Mouse (Mus musculus) layer of hippocampus, postnatal 10 days (tissue): ENCODE measurements around the gene Csnk2b. TPM values are rescaled to one million over a fixed set of nuclear protein-coding genes. Genes with fewer than 3 reads are reported as not detected.

Experiments used
- DNase-seq, 2 experiments: peaks; one replicate each; pipeline ENCODE4 v3.0.0; 2021; ENCODE audit warnings: low spot score in 2 of 2
- total RNA-seq, 2 experiments: library from RNA; stranded (reverse); gene quantifications; 2 replicates each; pipeline ENCODE4 v1.2.3; 2021

Csnk2b gene
- total RNA-seq, 2 experiments from 2014 or later = 178 to 202 TPM

- DNase-seq = no peak
Observed at GRCm38 (mm10) chr17:35090166-35090932, 31.5 kb downstream of the Csnk2b start.

GRCm38 (mm10) chr17:35088825-35089644 lies 32.8 kb downstream of the Csnk2b start, which contains the start of gene Abhd16a:
Gene Abhd16a, plus strand, starts transcription at chr17:35089263.
- peak; percentile 94 to 95 for DNase-seq

GRCm38 (mm10) chr17:35088151-35088550 lies 33.7 kb downstream of the Csnk2b start:
- DNase-seq = no peak

GRCm38 (mm10) chr17:35085208-35085865 lies 36.5 kb downstream of the Csnk2b start, which contains the start of gene Ly6g6f:
Gene Ly6g6f, minus strand, starts transcription at chr17:35085610.
- no peak for DNase-seq

GRCm38 (mm10) chr17:35083929-35084497 lies 37.8 kb downstream of the Csnk2b start:
- DNase-seq = no peak

- no peak for DNase-seq
Observed at GRCm38 (mm10) chr17:35082841-35083576, 38.8 kb downstream of the Csnk2b start.

- no peak for DNase-seq
Observed at GRCm38 (mm10) chr17:35080710-35081109, 41.1 kb downstream of the Csnk2b start.

- no peak for DNase-seq
Observed at GRCm38 (mm10) chr17:35080248-35080647, 41.6 kb downstream of the Csnk2b start.

GRCm38 (mm10) chr17:35079778-35080177 lies 42.1 kb downstream of the Csnk2b start:
- no peak for DNase-seq

- DNase-seq = peak in 1 of 2 experiments; percentile 43
Observed at GRCm38 (mm10) chr17:35077786-35078233, 44.0 kb downstream of the Csnk2b start, which contains the start of gene Ly6g6d. Gene Ly6g6d, minus strand, starts transcription at chr17:35078065.

GRCm38 (mm10) chr17:35077285-35077684 lies 44.6 kb downstream of the Csnk2b start:
- no peak for DNase-seq

- no peak for DNase-seq
Observed at GRCm38 (mm10) chr17:35076507-35077176, 45.2 kb downstream of the Csnk2b start, which contains the start of gene Ly6g6e. Gene Ly6g6e, plus strand, starts transcription at chr17:35076902.

GRCm38 (mm10) chr17:35074097-35074496 lies 47.8 kb downstream of the Csnk2b start:
- no peak for DNase-seq

- DNase-seq = no peak
Observed at GRCm38 (mm10) chr17:35071454-35071853, 50.4 kb downstream of the Csnk2b start.

GRCm38 (mm10) chr17:35070556-35071229 lies 51.2 kb downstream of the Csnk2b start:
- no peak for DNase-seq

GRCm38 (mm10) chr17:35068213-35068914 lies 53.5 kb downstream of the Csnk2b start:
- no peak for DNase-seq
